Mouse (Mus musculus): ENCODE results near the gene Olfr985. TPM values are rescaled to one million over a fixed set of nuclear protein-coding genes. Genes with fewer than 3 reads are reported as not detected.

The Olfr985 gene
- polyA plus RNA-seq, 1 experiment from 2014 or later: not detected

DNA sequence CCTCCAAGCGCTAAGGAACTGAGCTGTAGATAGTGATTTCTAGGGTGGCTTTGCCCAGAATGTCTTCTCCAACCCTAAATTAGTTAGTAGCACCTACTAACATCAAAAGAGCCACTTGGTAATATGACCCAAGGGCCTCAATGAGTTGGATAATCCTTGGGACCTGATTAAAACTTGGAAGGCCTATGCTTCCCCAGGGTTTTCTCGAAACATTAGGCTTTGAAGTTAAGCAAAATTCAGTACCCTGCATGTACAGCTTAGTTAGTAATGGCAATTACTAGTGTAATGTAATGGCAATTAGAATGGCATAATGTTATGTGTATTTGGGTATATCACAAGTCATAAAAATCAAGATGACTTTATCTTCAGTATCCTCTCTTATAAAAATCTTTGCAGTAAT, 36.5 kb downstream of the Olfr985 start, which contains the start of gene Olfr983:
Gene Olfr983 (minus strand): TSS at position 101 of the 400 bp plus-strand sequence.
- WGBS: 83% methylated on average over 2 of the region's 2 CpGs
- no peaks in the 10 kb centered on the region for H3K4me1 ChIP-seq
- no peak within 1 kb of the TSS for H3K4me3 ChIP-seq
- no peak for ATAC-seq (ENCODE audit: low FRiP score, low read depth)
- no peaks in the 10 kb centered on the region for H3K36me3 ChIP-seq
- no peaks in the 10 kb centered on the region for H3K9me3 ChIP-seq
- no peaks in the 10 kb centered on the region for H3K27me3 ChIP-seq
- H3K27ac ChIP-seq (replicated peaks): no peak within 1 kb of the TSS
- no peak within 1 kb of the TSS for H3K4me2 ChIP-seq (replicated peaks)
- no peak within 1 kb of the TSS for H3K9ac ChIP-seq (replicated peaks)

Other genes with a start within 250 kb of the Olfr985 start
- not detected in 2 replicates for gene Olfr229, start 222.8 kb downstream of the Olfr985 start, polyA plus RNA-seq (2016; fragmentation: Nextera tagmentation; extraction: Ambion mirVana)
- gene Olfr974, start 192.7 kb downstream of the Olfr985 start, polyA plus RNA-seq (2016; fragmentation: Nextera tagmentation; extraction: Ambion mirVana): not detected in 2 replicates
- not detected in 2 replicates for gene Olfr975, start 178.1 kb downstream of the Olfr985 start, polyA plus RNA-seq (2016; fragmentation: Nextera tagmentation; extraction: Ambion mirVana)
- not detected in 2 replicates for gene Olfr976, start 169.1 kb downstream of the Olfr985 start, polyA plus RNA-seq (2016; fragmentation: Nextera tagmentation; extraction: Ambion mirVana)
- gene Olfr978, start 138.1 kb downstream of the Olfr985 start, polyA plus RNA-seq (2016; fragmentation: Nextera tagmentation; extraction: Ambion mirVana): not detected in 2 replicates
- not detected in 2 replicates for gene Olfr979, start 126.7 kb downstream of the Olfr985 start, polyA plus RNA-seq (2016; fragmentation: Nextera tagmentation; extraction: Ambion mirVana)
- not detected in 2 replicates for gene Olfr980, start 120.6 kb downstream of the Olfr985 start, polyA plus RNA-seq (2016; fragmentation: Nextera tagmentation; extraction: Ambion mirVana)
- gene Olfr981, start 108.7 kb downstream of the Olfr985 start, polyA plus RNA-seq (2016; fragmentation: Nextera tagmentation; extraction: Ambion mirVana): not detected in 2 replicates
- gene Olfr982, start 56.4 kb downstream of the Olfr985 start, polyA plus RNA-seq (2016; fragmentation: Nextera tagmentation; extraction: Ambion mirVana): not detected in 2 replicates
- not detected in 2 replicates for gene Olfr983, start 36.6 kb downstream of the Olfr985 start, polyA plus RNA-seq (2016; fragmentation: Nextera tagmentation; extraction: Ambion mirVana)
- not detected in 2 replicates for gene Olfr984, start 16.0 kb downstream of the Olfr985 start, polyA plus RNA-seq (2016; fragmentation: Nextera tagmentation; extraction: Ambion mirVana)
- gene Tmem225, start 17.9 kb upstream of the Olfr985 start, polyA plus RNA-seq (2016; fragmentation: Nextera tagmentation; extraction: Ambion mirVana): not detected in 2 replicates
- not detected in 2 replicates for gene Olfr986, start 50.7 kb upstream of the Olfr985 start, polyA plus RNA-seq (2016; fragmentation: Nextera tagmentation; extraction: Ambion mirVana)
- gene Zfp202, start 62.1 kb upstream of the Olfr985 start, polyA plus RNA-seq (2016; fragmentation: Nextera tagmentation; extraction: Ambion mirVana): 8.4 and 9.1 TPM in 2 replicates
- gene Scn3b, start 139.0 kb upstream of the Olfr985 start, polyA plus RNA-seq (2016; fragmentation: Nextera tagmentation; extraction: Ambion mirVana): 34.4 and 35.1 TPM in 2 replicates

Measured in midbrain, embryonic 12.5 days (tissue).